ENCODE assay signal across 9 mouse cellular contexts in genomic region chr1:36580384-36581207, GRCm38 (mm10). TPM values are rescaled to one million over a fixed set of nuclear protein-coding genes. Genes with fewer than 3 reads are reported as not detected.
DNase-seq lines count a peak whose midpoint lies in the region; ATAC-seq and TF ChIP-seq lines count a peak whose summit lies in the region.
"Had no signal": no experiment of that assay in that cellular context is flagged by ENCODE, and none has a peak within 500 bp of the region (broad histone marks: within the 10 kb centered on the region; RNA-seq: fewer than 3 reads in every experiment).

No protein-coding gene starts in this region.

- no peak; the same call in 1 of the 2 replicates for TF ChIP-seq POLR2A in testis, adult 2 months (IDR thresholded peaks at IDR 0.05; ENCODE audit: control insufficient read depth, low read depth, low read length)

- H3K4me3 ChIP-seq in hindbrain, embryonic 14.5 days (replicated peaks; ENCODE audit: low read length), result 0 out of 2 replicates have a peak overlapping the region, but pooled peaks have one; percentile 3
- peak overlapping the region; percentile 40 for H3K4me3 ChIP-seq in limb, embryonic 10.5 days
- 0 out of 2 replicates have a peak overlapping the region, but pooled peaks have one; percentile 9 for H3K4me3 ChIP-seq in midbrain, embryonic 13.5 days (replicated peaks)
- no peak overlapping the region for H3K4me3 ChIP-seq in testis, adult 2 months (ENCODE audit: control insufficient read depth, low read depth, low read length)

- peak; percentile 66 to 67 for DNase-seq in lung, adult 18-20 months
- DNase-seq in lung, postnatal 14 days, result no peak
- peak; percentile 67 to 71 for DNase-seq in cerebellum, postnatal 14 days
- peak; percentile 55 to 66 for DNase-seq in frontal cortex, postnatal 10 days (ENCODE audit: low spot score in 2 of 2)
- peak; percentile 70 for DNase-seq in hindbrain, embryonic 14.5 days (ENCODE audit: low spot score)
- peak; percentile 70 for DNase-seq in limb, embryonic 10.5 days (ENCODE audit: low spot score)

- peak overlapping the region; percentile 38 for H3K4me2 ChIP-seq in hindbrain, embryonic 14.5 days (replicated peaks)
- H3K4me2 ChIP-seq in midbrain, embryonic 13.5 days (replicated peaks), result peak overlapping the region; percentile 41

- WGBS in hindbrain, embryonic 14.5 days, result 2% methylated on average over 17 of the region's 17 CpGs
- 1% methylated on average over 17 of the region's 17 CpGs for WGBS in limb, embryonic 10.5 days
- under 1% methylated on average over 17 of the region's 17 CpGs for WGBS in midbrain, embryonic 13.5 days

- peak overlapping the region; percentile 88 for H3K27ac ChIP-seq in hindbrain, embryonic 14.5 days
- peak overlapping the region; percentile 89 for H3K27ac ChIP-seq in limb, embryonic 10.5 days
- peak overlapping the region; percentile 89 for H3K27ac ChIP-seq in midbrain, embryonic 13.5 days
- peak overlapping the region; percentile 36 for H3K27ac ChIP-seq in testis, adult 2 months (ENCODE audit: control insufficient read depth, insufficient read depth, low read depth, low read length)

- no peaks in the 10 kb centered on the region; the same call in 1 of the 2 replicates for H3K27me3 ChIP-seq in hindbrain, embryonic 14.5 days (ENCODE audit: control insufficient read depth, insufficient read depth, low read length)
- no peaks in the 10 kb centered on the region for H3K27me3 ChIP-seq in limb, embryonic 10.5 days (ENCODE audit: low read depth, poor library complexity, severe bottlenecking)
- H3K27me3 ChIP-seq in midbrain, embryonic 13.5 days, result peaks cover 25% of the 10 kb centered on the region
- no peaks in the 10 kb centered on the region for H3K27me3 ChIP-seq in testis, adult 2 months (ENCODE audit: control insufficient read depth, insufficient read depth, low read length)
- H3K27me3 ChIP-seq: Patski had no signal

- no peaks in the 10 kb centered on the region for H3K9me3 ChIP-seq in hindbrain, embryonic 14.5 days (ENCODE audit: control insufficient read depth, low read length)
- H3K9me3 ChIP-seq in limb, embryonic 10.5 days (replicated peaks), result no peaks in the 10 kb centered on the region
- no peaks in the 10 kb centered on the region for H3K9me3 ChIP-seq in midbrain, embryonic 13.5 days

- no peaks in the 10 kb centered on the region for H3K36me3 ChIP-seq in hindbrain, embryonic 14.5 days (replicated peaks; ENCODE audit: control insufficient read depth, insufficient read depth)
- H3K36me3 ChIP-seq in limb, embryonic 10.5 days, result no peaks in the 10 kb centered on the region
- H3K36me3 ChIP-seq in midbrain, embryonic 13.5 days, result no peaks in the 10 kb centered on the region
- no peaks in the 10 kb centered on the region; the same call in 1 of the 2 replicates for H3K36me3 ChIP-seq in testis, adult 2 months (ENCODE audit: control insufficient read depth, insufficient read depth, low read length)

- ATAC-seq in hindbrain, embryonic 14.5 days (ENCODE audit: low FRiP score), result peak; percentile 84
- peak; percentile 91 for ATAC-seq in midbrain, embryonic 13.5 days
- ATAC-seq: Patski had no signal

- H3K4me1 ChIP-seq in hindbrain, embryonic 14.5 days (replicated peaks; ENCODE audit: control insufficient read depth, insufficient read depth, low read length), result peaks cover 17% of the 10 kb centered on the region
- H3K4me1 ChIP-seq in limb, embryonic 10.5 days, result peaks cover 90% of the 10 kb centered on the region
- H3K4me1 ChIP-seq in midbrain, embryonic 13.5 days (replicated peaks), result peaks cover 30% of the 10 kb centered on the region
- H3K4me1 ChIP-seq in testis, adult 2 months (ENCODE audit: control insufficient read depth, insufficient read depth, low read length), result peaks cover 4% of the 10 kb centered on the region; the same call in 1 of the 2 replicates

- TF ChIP-seq CTCF in testis, adult 2 months (IDR thresholded peaks at IDR 0.05; ENCODE audit: control insufficient read depth, insufficient read depth, insufficient replicate concordance, low read depth, low read length), result no peak

- H3K9ac ChIP-seq in hindbrain, embryonic 14.5 days, result peak overlapping the region; percentile 25
- peak overlapping the region; percentile 59 for H3K9ac ChIP-seq in midbrain, embryonic 13.5 days (replicated peaks)

RNA-seq across cellular contexts. Expression of gene Sema4c, which starts 22.4 kb away (rescaled TPM):
- polyA plus RNA-seq in hindbrain, embryonic 14.5 days (2014; fragmentation: Nextera tagmentation; extraction: Ambion mirVana), result 3.1 and 3.8 TPM in 2 replicates
- polyA plus RNA-seq in limb, embryonic 10.5 days (2016; fragmentation: Nextera tagmentation; extraction: Ambion mirVana), result 28.5 and 34.2 TPM in 2 replicates
- polyA plus RNA-seq in midbrain, embryonic 13.5 days (2015; fragmentation: Nextera tagmentation; extraction: Ambion mirVana), result 33.4 and 35.4 TPM in 2 replicates
- 14.6 and 15.8 TPM in 2 replicates for polyA plus RNA-seq in testis, adult 2 months (2012; rRNA removed)

RNA-seq across cellular contexts. Expression of gene Ankrd39, which starts 33.4 kb away (rescaled TPM):
- 23.9 and 26.9 TPM in 2 replicates for polyA plus RNA-seq in hindbrain, embryonic 14.5 days (2014; fragmentation: Nextera tagmentation; extraction: Ambion mirVana)
- 19.5 and 20.3 TPM in 2 replicates for polyA plus RNA-seq in limb, embryonic 10.5 days (2016; fragmentation: Nextera tagmentation; extraction: Ambion mirVana)
- 22.1 and 22.3 TPM in 2 replicates for polyA plus RNA-seq in midbrain, embryonic 13.5 days (2015; fragmentation: Nextera tagmentation; extraction: Ambion mirVana)
- 13.7 and 17.0 TPM in 2 replicates for polyA plus RNA-seq in testis, adult 2 months (2012; rRNA removed)

RNA-seq across cellular contexts. Expression of gene Gm42417, which starts 41.4 kb away (rescaled TPM):
- 0.23 and 1.1 TPM in 2 replicates for polyA plus RNA-seq in hindbrain, embryonic 14.5 days (2014; fragmentation: Nextera tagmentation; extraction: Ambion mirVana)
- 0.39 TPM in 1 of 2 replicates, not detected in the other for polyA plus RNA-seq in limb, embryonic 10.5 days (2016; fragmentation: Nextera tagmentation; extraction: Ambion mirVana)
- not detected in 2 replicates for polyA plus RNA-seq in midbrain, embryonic 13.5 days (2015; fragmentation: Nextera tagmentation; extraction: Ambion mirVana)
- 0.05 and 0.08 TPM in 2 replicates for polyA plus RNA-seq in testis, adult 2 months (2012; rRNA removed)

RNA-seq across cellular contexts. Expression of gene Ankrd23, which starts 43.9 kb away (rescaled TPM):
- 6.9 and 10.6 TPM in 2 replicates for polyA plus RNA-seq in hindbrain, embryonic 14.5 days (2014; fragmentation: Nextera tagmentation; extraction: Ambion mirVana)
- 14.3 and 16.8 TPM in 2 replicates for polyA plus RNA-seq in limb, embryonic 10.5 days (2016; fragmentation: Nextera tagmentation; extraction: Ambion mirVana)
- 16.1 and 19.0 TPM in 2 replicates for polyA plus RNA-seq in midbrain, embryonic 13.5 days (2015; fragmentation: Nextera tagmentation; extraction: Ambion mirVana)
- 11.0 and 11.5 TPM in 2 replicates for polyA plus RNA-seq in testis, adult 2 months (2012; rRNA removed)

Comparison
In these comparisons a context has a peak if more than half of its experiments do, and no peak if none do; other contexts are left out.
1. H3K27ac ChIP-seq: peak in every context shown above with its lines; median percentile 89 in limb, embryonic 10.5 days; 89 in midbrain, embryonic 13.5 days; 88 in hindbrain, embryonic 14.5 days; 36 in testis, adult 2 months.